Comparison of ENCODE assay signal across 9 mouse cellular contexts in the genomic region with DNA sequence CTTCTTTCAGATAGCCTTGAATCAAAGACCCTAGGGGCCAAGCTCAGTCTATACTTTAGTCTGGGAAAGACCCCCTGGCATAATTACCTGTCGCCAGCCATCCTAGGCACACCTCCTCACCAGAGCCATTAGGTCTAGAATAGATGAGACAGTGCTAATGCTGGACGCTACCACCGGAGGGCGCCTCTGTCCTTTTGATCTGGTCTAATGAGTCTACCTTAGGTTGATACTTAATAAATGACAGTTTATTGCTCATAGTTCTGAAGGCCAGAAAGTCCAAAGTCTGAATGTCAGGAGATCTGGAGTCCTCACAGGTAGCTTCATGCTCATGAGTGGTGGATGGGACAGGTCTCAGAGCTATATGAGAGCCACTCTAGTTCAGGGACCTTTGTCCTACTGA.
A peak's percentile ranks its signal among the peaks of the same experiment; 100 is the strongest.
DNase-seq lines count a peak whose midpoint lies in the region; ATAC-seq and TF ChIP-seq lines count a peak whose summit lies in the region.
"Had no signal": no experiment of that assay in that cellular context is flagged by ENCODE, and none has a peak within 500 bp of the region (broad histone marks: within the 10 kb centered on the region; RNA-seq: fewer than 3 reads in every experiment).

No protein-coding gene starts in this region.

- H3K4me1 ChIP-seq in heart, embryonic 12.5 days (replicated peaks): peaks cover 17% of the 10 kb centered on the region; the same call in 1 of the 2 replicates
- H3K4me1 ChIP-seq in thymus, adult 2 months (replicated peaks; ENCODE audit: control insufficient read depth, insufficient read depth, low read length): no peaks in the 10 kb centered on the region
- no peaks in the 10 kb centered on the region for H3K4me1 ChIP-seq in neural tube, embryonic 11.5 days (ENCODE audit: control insufficient read depth, insufficient read depth, low read length)

- ATAC-seq in heart, embryonic 12.5 days (ENCODE audit: insufficient number of reproducible peaks, low FRiP score): no peak
- no peak; the same call in 1 of the 2 replicates for ATAC-seq in neural tube, embryonic 11.5 days (ENCODE audit: insufficient read depth, low FRiP score, low TSS enrichment)
- ATAC-seq in monocyte, adult 5-6 weeks (replicated peaks; ENCODE audit: insufficient number of reproducible peaks, low FRiP score, low TSS enrichment, poor library complexity, severe bottlenecking): no peak

- H3K36me3 ChIP-seq in heart, embryonic 12.5 days: no peaks in the 10 kb centered on the region
- H3K36me3 ChIP-seq in thymus, adult 2 months (ENCODE audit: control insufficient read depth, insufficient read depth, low read length): no peaks in the 10 kb centered on the region
- no peaks in the 10 kb centered on the region for H3K36me3 ChIP-seq in neural tube, embryonic 11.5 days (ENCODE audit: control insufficient read depth, insufficient read depth, low read length)

- WGBS in heart, embryonic 12.5 days: 25% methylated on average over 4 of the region's 4 CpGs
- 23% methylated on average over 4 of the region's 4 CpGs for WGBS in thymus, adult 2 months
- 22% methylated on average over 4 of the region's 4 CpGs for WGBS in neural tube, embryonic 11.5 days

- no peak overlapping the region for H3K4me2 ChIP-seq in heart, embryonic 12.5 days
- H3K4me2 ChIP-seq in neural tube, embryonic 11.5 days (ENCODE audit: low read depth): no peak overlapping the region

- H3K4me3 ChIP-seq in heart, embryonic 12.5 days: no peak overlapping the region
- H3K4me3 ChIP-seq in thymus, adult 2 months (ENCODE audit: control insufficient read depth, insufficient read depth, low read length): no peak overlapping the region
- no peak overlapping the region for H3K4me3 ChIP-seq in neural tube, embryonic 11.5 days (ENCODE audit: low read depth, low read length)
- H3K4me3 ChIP-seq: myocyte had no signal

- H3K27me3 ChIP-seq in heart, embryonic 12.5 days (replicated peaks): no peaks in the 10 kb centered on the region
- no peaks in the 10 kb centered on the region for H3K27me3 ChIP-seq in thymus, adult 2 months (ENCODE audit: control insufficient read depth, insufficient read depth, low read length)
- no peaks in the 10 kb centered on the region for H3K27me3 ChIP-seq in neural tube, embryonic 11.5 days (ENCODE audit: control insufficient read depth, insufficient read depth, low read length)

- DNase-seq in heart, postnatal 36 days: peak; percentile 36 to 57
- DNase-seq in thymus, adult 2 months: peak; percentile 53
- no peak for DNase-seq in thymus, adult 18-20 months
- DNase-seq in c-Kit-positive CD71-positive TER-119-negative erythroid progenitor cells, embryonic 14.5 days (ENCODE audit: low read depth): peak; percentile 14
- DNase-seq in kidney, adult 8-10 months: peak; percentile 19 to 47
- peak; percentile 30 for DNase-seq in neural tube, embryonic 11.5 days (ENCODE audit: low spot score)

- TF ChIP-seq CTCF in thymus, adult 2 months (IDR thresholded peaks at IDR 0.05; ENCODE audit: borderline replicate concordance, control insufficient read depth, extremely low read depth, insufficient read depth, low read length, poor library complexity): no peak

- intact Hi-C loops in heart, postnatal 36 days (cut with DNase I): loop anchor here (5.0 kb wide), 1 partner anchor 95 kb away; no protein-coding TSS in a partner anchor

- TF ChIP-seq POLR2A in thymus, adult 2 months (IDR thresholded peaks at IDR 0.05; ENCODE audit: control insufficient read depth, extremely low read depth, insufficient read depth, low read length, poor library complexity): no peak

- no peak overlapping the region for H3K27ac ChIP-seq in heart, embryonic 12.5 days (ENCODE audit: poor library complexity, severe bottlenecking)
- no peak overlapping the region for H3K27ac ChIP-seq in thymus, adult 2 months (ENCODE audit: control insufficient read depth, insufficient read depth, low read length)
- no peak overlapping the region for H3K27ac ChIP-seq in neural tube, embryonic 11.5 days (ENCODE audit: low read depth, low read length)

- H3K9ac ChIP-seq in heart, embryonic 12.5 days: no peak overlapping the region
- no peak overlapping the region for H3K9ac ChIP-seq in neural tube, embryonic 11.5 days (ENCODE audit: low read length)

- peaks cover 4% of the 10 kb centered on the region; the same call in 1 of the 2 replicates for H3K9me3 ChIP-seq in heart, embryonic 12.5 days (replicated peaks)
- H3K9me3 ChIP-seq in neural tube, embryonic 11.5 days (ENCODE audit: control insufficient read depth, low read length): no peaks in the 10 kb centered on the region

Comparison
In these comparisons a context has a peak if more than half of its experiments do, and no peak if none do; other contexts are left out.
1. DNase-seq: peak in heart, postnatal 36 days (2 of 2), thymus, adult 2 months (single experiment), c-Kit-positive CD71-positive TER-119-negative erythroid progenitor cells, embryonic 14.5 days (single experiment), kidney, adult 8-10 months (2 of 2) and neural tube, embryonic 11.5 days (single experiment); none in thymus, adult 18-20 months (0 of 2).